Mouse (Mus musculus) limb, embryonic 12.5 days (tissue): Measurements from ENCODE around the gene Ppm1l. TPM values are rescaled to one million over a fixed set of nuclear protein-coding genes. Genes with fewer than 3 reads are reported as not detected.

ENCODE experiments used
- ATAC-seq: fragments of 200-750 bp; cut with Nextera tagmentation; 2 replicates; pipeline ENCODE4 v1.8.0; 2017; ENCODE audit warnings: low read depth, moderate TSS enrichment; ENCODE audit not compliant: insufficient number of reproducible peaks, insufficient read depth, low FRiP score, low TSS enrichment
- H3K27ac ChIP-seq: fragments of 300-500 bp; sonication (generic); 2 replicates; pipeline ENCODE4 v1.5.1; 2016; ENCODE audit warnings: mild to moderate bottlenecking, moderate library complexity
- H3K27me3 ChIP-seq: fragments of 300-500 bp; sonication (generic); 2 replicates; pipeline ENCODE4 v1.6.1; 2016; ENCODE audit warnings: mild to moderate bottlenecking, moderate library complexity
- H3K36me3 ChIP-seq: fragments of 300-500 bp; sonication (generic); 2 replicates; pipeline ENCODE4 v1.6.1; 2016; ENCODE audit warnings: mild to moderate bottlenecking, moderate library complexity
- H3K4me1 ChIP-seq: fragments of 300-500 bp; sonication (generic); replicated peaks from 2 replicates; pipeline ENCODE4 v1.6.1; 2016
- H3K4me2 ChIP-seq: fragments of 300-500 bp; sonication (generic); 2 replicates; pipeline ENCODE4 v1.6.1; 2016; ENCODE audit warnings: mild to moderate bottlenecking, moderate library complexity
- H3K4me3 ChIP-seq: fragments of 300-500 bp; sonication (generic); replicated peaks from 2 replicates; pipeline ENCODE4 v1.5.1; 2016; ENCODE audit warnings: mild to moderate bottlenecking
- H3K9ac ChIP-seq: fragments of 300-500 bp; sonication (generic); replicated peaks from 2 replicates; pipeline ENCODE4 v1.6.1; 2016; ENCODE audit warnings: mild to moderate bottlenecking, moderate library complexity
- H3K9me3 ChIP-seq: fragments of 300-500 bp; sonication (generic); 2 replicates; pipeline ENCODE4 v1.6.1; 2016; ENCODE audit warnings: mild to moderate bottlenecking, moderate library complexity
- WGBS: fragments of 180-500 bp; shearing (Covaris S2); methylation state at CpG from one replicate; pipeline ENCODE4 v1.1.7; 2016; 5-methylcytosine and 5-hydroxymethylcytosine counted together
- polyA plus RNA-seq: library from polyadenylated mRNA; unstranded; fragments of >200 nt; fragmentation: Nextera tagmentation; extraction: Ambion mirVana; gene quantifications from 2 replicates; pipeline ENCODE4 v1.2.1, GENCODE M21; 2016

Gene Ppm1l
- polyA plus RNA-seq, 1 experiment from 2014 or later, result 16.6 TPM

DNA sequence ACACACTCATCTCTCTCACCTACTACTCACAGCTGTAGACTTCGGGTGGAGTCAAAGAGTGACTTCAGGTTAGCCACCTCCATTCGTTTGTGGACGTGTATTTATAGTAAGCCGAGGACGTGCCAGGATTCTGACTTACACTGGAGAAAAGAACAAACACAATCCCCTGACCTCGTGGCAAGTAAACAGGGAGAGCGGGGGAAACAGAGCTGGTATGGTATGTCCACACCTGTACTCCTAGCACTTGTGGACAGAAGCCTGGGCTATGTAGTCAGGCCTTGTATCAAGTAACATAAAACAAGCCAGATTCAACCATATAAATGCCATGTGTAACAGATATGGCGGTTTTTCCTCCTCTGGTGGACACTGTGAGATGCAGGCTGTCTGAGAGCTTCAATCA, 20.4 kb upstream of the Ppm1l start:
- H3K9me3 ChIP-seq, result no peaks in the 10 kb centered on the region
- no peak overlapping the region for H3K4me3 ChIP-seq
- H3K4me2 ChIP-seq, result no peak overlapping the region
- no peaks in the 10 kb centered on the region for H3K4me1 ChIP-seq
- H3K27ac ChIP-seq, result no peak overlapping the region
- H3K36me3 ChIP-seq, result no peaks in the 10 kb centered on the region
- no peaks in the 10 kb centered on the region for H3K27me3 ChIP-seq
- no peak for ATAC-seq
- 79% methylated on average over 8 of the region's 8 CpGs for WGBS
- no peak overlapping the region for H3K9ac ChIP-seq

DNA sequence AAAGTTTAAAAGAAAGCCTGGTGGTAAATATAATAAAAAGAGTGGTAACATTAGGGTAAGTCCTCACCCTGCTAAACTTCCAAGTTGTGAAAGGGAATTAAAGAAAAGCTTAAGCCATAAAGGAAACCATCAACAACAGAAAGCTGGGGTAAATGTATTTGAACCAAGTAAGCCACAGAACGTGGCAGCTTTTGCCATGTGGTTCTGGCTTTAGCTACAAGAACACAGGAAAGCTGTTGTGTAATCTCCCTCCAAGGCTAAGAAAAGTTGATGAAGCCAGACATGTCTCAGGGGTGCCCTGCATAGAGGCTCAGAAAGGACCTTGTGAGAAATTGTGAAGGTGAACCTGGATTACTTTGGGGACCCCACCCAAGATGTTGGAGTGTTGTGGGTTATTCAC, 16.5 kb upstream of the Ppm1l start:
- H3K9ac ChIP-seq, result no peak overlapping the region
- 74% methylated on average over 1 of the region's 1 CpGs for WGBS
- no peak overlapping the region for H3K4me3 ChIP-seq
- no peak overlapping the region for H3K4me2 ChIP-seq
- H3K27me3 ChIP-seq, result no peaks in the 10 kb centered on the region
- H3K9me3 ChIP-seq, result no peaks in the 10 kb centered on the region
- H3K4me1 ChIP-seq, result no peaks in the 10 kb centered on the region
- H3K27ac ChIP-seq, result no peak overlapping the region
- no peak for ATAC-seq
- no peaks in the 10 kb centered on the region for H3K36me3 ChIP-seq

DNA sequence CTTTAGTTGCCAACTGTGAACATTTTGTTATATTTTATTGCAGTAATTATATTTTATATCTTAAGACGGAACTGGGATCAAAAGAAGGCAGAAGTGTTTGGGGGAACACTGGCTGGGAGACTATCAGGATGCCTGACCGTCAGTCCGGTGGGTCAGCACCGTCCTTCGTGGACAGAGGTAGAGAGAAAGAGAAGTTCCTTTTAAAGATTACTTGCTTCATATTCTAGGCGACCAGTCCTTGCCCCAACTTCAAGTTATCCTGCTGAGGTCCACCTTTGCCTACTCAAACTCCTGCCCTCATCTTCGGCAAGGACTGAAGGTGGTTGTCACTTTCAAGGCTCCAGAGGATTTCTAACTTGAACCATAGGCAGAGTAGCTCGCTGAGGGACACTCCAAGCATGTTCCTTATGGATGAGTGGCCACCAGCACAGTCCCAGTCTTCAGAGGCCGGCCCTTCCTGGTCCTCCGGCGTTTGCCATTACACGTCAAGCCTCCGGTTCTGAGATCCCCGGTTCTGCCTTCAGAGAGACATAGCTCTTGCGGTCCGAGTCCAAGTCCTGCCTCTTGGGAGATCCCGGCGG, 761 bp upstream of the Ppm1l start:
- Histone ChIP-seq H3K9ac (peak overlapping the region; percentile 85), H3K4me3 (peak overlapping the region; percentile 72), H3K36me3 (no peaks in the 10 kb centered on the region), H3K9me3 (no peaks in the 10 kb centered on the region), H3K27ac (peak overlapping the region; percentile 83), H3K4me2 (peak overlapping the region; percentile 76), H3K27me3 (no peaks in the 10 kb centered on the region), H3K4me1 (peaks cover 19% of the 10 kb centered on the region)
- peak; percentile 16; the same call in 1 of the 2 replicates for ATAC-seq
- WGBS, result 2% methylated on average over 18 of the region's 18 CpGs

DNA sequence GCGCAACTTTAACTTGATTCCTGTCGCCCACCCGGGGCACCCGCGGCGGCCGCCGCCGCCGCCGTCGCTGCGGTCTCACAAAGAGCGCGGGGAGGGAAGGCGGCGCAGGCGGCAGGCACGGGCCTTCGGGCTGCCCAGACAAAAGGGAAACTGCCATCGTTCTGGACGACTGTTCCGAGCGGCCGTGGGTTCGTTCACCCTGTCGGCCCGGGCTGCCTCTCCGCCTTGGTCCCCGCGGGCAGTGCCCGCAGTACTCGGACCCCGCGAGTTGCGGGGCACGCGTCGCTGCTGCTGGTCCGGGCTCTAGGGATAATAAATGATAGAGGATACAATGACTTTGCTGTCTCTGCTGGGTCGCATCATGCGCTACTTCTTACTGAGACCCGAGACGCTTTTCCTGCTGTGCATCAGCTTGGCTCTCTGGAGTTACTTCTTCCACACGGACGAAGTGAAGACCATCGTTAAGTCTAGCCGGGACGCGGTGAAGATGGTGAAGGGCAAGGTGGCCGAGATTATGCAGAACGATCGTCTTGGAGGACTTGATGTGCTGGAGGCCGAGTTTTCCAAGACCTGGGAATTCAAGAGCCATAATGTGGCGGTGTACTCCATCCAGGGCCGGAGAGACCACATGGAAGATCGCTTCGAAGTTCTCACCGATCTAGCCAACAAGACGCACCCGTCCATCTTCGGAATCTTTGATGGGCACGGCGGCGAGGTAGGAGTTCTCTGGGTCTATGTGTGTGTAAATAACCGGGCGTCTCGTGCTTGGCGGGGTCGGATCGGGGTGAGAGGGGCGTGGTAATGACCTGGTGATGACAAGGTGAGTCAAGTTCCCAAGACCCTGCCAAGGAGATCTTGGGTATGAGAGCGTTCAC, 827 bp downstream of the Ppm1l start:
- Histone ChIP-seq H3K4me2 (peak overlapping the region; percentile 76), H3K9me3 (no peaks in the 10 kb centered on the region), H3K36me3 (no peaks in the 10 kb centered on the region), H3K4me3 (peak overlapping the region; percentile 72), H3K9ac (peak overlapping the region; percentile 85), H3K27ac (peak overlapping the region; percentile 83), H3K27me3 (no peaks in the 10 kb centered on the region), H3K4me1 (peaks cover 19% of the 10 kb centered on the region)
- WGBS, result under 1% methylated on average over 71 of the region's 73 CpGs
- ATAC-seq, result peak; percentile 29

DNA sequence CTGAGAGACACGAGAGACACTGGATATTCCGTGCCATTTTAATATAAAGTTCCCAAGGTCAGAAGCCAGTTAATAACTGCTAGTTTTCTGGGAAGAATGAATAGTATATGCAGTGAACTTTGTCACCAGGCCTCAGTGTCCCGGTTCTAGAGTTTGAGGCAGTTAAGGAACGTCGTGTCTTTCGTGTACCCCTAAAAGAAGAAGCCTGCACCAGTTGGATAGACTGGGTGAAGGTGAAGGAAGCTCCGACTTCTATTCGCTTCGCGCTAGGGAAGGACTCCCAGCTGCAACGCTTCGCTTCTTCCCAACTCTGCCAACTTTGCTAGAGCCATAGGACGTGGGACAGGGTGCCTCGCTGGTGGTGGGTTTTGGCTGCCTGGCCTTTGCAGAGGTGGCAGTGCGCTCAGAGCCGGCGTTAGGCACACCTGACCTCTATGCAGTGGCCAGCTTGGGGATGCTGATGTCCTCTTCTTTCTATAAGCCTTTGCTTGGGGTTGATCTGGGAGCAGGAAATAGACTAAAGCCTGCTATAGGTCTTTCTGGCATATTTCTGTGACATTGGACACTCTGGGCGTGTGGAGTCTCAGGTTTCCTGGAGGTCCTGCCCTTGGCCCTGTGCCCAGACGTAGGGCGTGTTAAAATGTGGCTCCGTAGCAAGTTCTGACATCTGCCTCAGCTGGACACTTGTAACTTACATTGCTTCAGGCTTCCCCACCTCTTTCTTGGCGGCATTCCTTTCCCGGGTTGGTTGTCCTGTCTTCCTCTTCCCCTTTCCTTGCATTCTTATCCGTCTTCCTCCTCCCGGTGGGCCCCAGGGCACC, 1.7 kb downstream of the Ppm1l start:
- peak; percentile 16; the same call in 1 of the 2 replicates for ATAC-seq
- Histone ChIP-seq H3K4me2 (peak overlapping the region; percentile 76), H3K9me3 (no peaks in the 10 kb centered on the region), H3K9ac (peak overlapping the region; percentile 85), H3K4me3 (peak overlapping the region; percentile 72), H3K4me1 (peaks cover 19% of the 10 kb centered on the region), H3K27ac (peak overlapping the region; percentile 4; the same call in 1 of the 2 replicates), H3K27me3 (no peaks in the 10 kb centered on the region), H3K36me3 (no peaks in the 10 kb centered on the region)
- WGBS, result 8% methylated on average over 25 of the region's 25 CpGs

DNA sequence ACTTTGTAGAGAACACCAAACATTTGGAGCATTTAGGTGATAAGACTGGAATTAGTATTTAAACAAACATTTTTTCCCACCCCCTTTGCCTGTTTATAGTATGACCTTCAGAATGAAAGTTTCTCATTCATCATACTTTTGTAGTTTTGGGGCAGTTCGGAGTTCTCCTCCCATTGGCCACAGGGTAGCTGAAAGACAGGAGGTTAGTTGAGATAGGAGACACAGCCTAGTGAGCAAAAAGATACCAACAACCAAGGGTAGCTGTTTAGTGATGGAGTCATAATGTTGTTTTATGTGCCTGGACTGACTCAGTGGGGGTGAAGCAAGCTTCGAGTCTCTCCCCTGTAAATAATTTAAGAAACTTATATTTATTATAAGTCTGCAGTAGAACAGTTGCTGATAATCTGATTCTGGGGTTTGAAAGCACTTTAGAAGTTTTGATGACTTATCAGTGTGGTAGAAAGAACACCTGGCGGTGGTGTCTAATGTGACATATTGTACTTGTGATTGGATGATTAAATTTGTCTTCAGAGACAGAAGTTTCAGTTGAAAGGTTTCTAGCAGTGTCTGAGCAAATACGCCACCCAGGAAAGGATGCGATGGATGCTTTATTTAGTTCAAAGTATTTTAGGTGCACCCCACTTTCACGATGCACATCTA, 2.5 kb downstream of the Ppm1l start:
- no peaks in the 10 kb centered on the region for H3K36me3 ChIP-seq
- no peaks in the 10 kb centered on the region for H3K27me3 ChIP-seq
- peaks cover 19% of the 10 kb centered on the region for H3K4me1 ChIP-seq
- H3K9me3 ChIP-seq, result no peaks in the 10 kb centered on the region
- peak overlapping the region; percentile 72 for H3K4me3 ChIP-seq
- H3K9ac ChIP-seq, result 0 out of 2 replicates have a peak overlapping the region, but pooled peaks have one; percentile 85
- 77% methylated on average over 6 of the region's 6 CpGs for WGBS
- no peak overlapping the region for H3K27ac ChIP-seq
- H3K4me2 ChIP-seq, result peak overlapping the region; percentile 76
- ATAC-seq, result no peak

DNA sequence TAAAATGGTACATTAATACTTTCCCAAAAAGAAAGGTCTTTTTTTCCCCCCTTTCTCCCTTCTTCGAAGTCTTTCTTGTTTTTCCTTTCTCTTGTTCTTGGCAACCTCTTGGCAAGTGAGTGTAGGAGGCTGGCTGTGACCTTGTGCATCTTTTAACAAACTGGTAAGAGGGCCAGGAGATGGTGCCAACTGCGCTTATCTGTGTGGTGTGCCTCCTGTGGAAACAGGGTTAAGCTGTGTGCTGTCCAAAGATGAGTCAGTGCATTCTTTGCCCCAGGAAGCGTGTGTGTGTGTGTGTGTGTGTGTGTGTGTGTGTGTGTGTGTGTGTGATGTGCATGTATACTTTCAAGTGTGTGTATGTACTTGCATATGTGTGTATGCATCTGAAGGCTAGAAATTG, 7.3 kb downstream of the Ppm1l start:
- H3K4me2 ChIP-seq, result no peak overlapping the region
- H3K9ac ChIP-seq, result no peak overlapping the region
- 88% methylated on average over 3 of the region's 3 CpGs for WGBS
- 0 out of 2 replicates have a peak, but pooled peaks cover 5% of the 10 kb centered on the region for H3K36me3 ChIP-seq
- H3K9me3 ChIP-seq, result no peaks in the 10 kb centered on the region
- H3K4me1 ChIP-seq, result peaks cover 7% of the 10 kb centered on the region
- no peaks in the 10 kb centered on the region for H3K27me3 ChIP-seq
- H3K4me3 ChIP-seq, result no peak overlapping the region
- no peak overlapping the region for H3K27ac ChIP-seq
- no peak for ATAC-seq

DNA sequence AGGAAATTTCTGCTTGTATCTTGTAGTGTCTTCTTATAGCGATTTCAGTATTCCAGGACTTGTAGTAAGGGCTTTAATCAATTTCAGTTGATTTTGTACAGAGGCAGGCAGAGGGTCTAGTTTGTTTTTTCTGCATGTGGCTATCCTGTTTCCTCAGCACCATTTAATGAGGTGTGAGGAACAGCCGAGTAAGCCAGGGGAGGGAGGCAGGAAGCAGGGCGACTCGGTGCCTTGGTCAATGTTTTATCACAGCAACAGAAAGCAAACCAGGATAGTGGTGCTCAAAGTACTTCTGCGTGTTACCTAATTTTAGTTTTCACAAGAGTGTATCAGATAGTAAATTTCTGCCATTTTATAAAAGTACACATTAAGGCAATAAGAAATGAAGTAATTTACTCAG, 13.2 kb downstream of the Ppm1l start:
- no peak overlapping the region for H3K4me3 ChIP-seq
- ATAC-seq, result no peak
- H3K27me3 ChIP-seq, result no peaks in the 10 kb centered on the region
- 14% methylated on average over 5 of the region's 5 CpGs for WGBS
- no peak overlapping the region for H3K27ac ChIP-seq
- H3K36me3 ChIP-seq, result 0 out of 2 replicates have a peak, but pooled peaks cover 5% of the 10 kb centered on the region
- peaks cover 19% of the 10 kb centered on the region for H3K4me1 ChIP-seq
- no peaks in the 10 kb centered on the region for H3K9me3 ChIP-seq
- H3K9ac ChIP-seq, result no peak overlapping the region
- H3K4me2 ChIP-seq, result no peak overlapping the region; the same call in 1 of the 2 replicates

DNA sequence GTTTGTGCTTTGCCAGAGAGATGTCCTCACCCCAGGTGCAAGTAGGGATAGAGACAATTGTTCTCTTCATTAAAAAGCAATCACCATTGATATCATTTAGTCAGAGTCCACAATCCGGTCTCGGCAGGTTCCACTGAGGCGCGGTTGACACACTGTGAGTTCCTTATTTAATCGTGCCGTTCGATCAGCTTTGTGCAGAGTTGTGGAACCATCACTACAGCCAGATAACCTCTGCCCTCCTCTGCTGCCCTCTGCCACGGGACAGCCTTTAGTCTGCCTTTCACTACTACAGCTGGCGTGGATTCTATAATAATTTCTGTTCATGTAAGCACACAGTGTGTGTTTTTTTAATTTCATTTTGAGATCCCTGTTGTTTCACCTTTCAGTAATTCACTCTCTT, 17.2 kb downstream of the Ppm1l start:
- no peak for ATAC-seq
- Histone ChIP-seq H3K9ac (no peak overlapping the region), H3K4me2 (no peak overlapping the region), H3K9me3 (no peaks in the 10 kb centered on the region), H3K4me3 (no peak overlapping the region), H3K36me3 (no peaks in the 10 kb centered on the region), H3K4me1 (peaks cover 24% of the 10 kb centered on the region), H3K27ac (no peak overlapping the region), H3K27me3 (no peaks in the 10 kb centered on the region)
- WGBS, result 86% methylated on average over 9 of the region's 9 CpGs

DNA sequence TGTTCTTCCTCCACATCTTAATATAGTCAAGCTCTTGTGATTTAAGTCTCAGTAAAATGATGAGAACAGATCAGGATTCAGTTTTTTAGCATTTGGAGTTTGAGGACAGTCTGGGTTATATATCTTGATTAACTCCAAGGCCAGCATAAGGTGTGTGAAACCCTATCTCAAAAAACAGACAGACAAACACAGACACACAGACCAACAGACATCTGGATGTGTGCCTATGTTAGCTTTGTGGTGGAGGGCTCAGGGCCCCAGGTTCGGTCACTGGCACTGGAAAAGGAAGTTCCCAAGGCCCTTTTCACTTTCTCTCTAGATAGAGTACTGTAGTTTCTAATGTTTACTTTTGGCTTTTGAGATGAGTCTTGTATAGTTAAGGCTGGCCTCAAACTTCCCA, 23.8 kb downstream of the Ppm1l start:
- no peak overlapping the region for H3K4me2 ChIP-seq
- no peak overlapping the region for H3K9ac ChIP-seq
- peaks cover 25% of the 10 kb centered on the region for H3K4me1 ChIP-seq
- ATAC-seq, result no peak
- H3K36me3 ChIP-seq, result no peaks in the 10 kb centered on the region
- H3K27me3 ChIP-seq, result no peaks in the 10 kb centered on the region
- H3K27ac ChIP-seq, result no peak overlapping the region
- WGBS, result 85% methylated on average over 1 of the region's 1 CpGs
- no peaks in the 10 kb centered on the region for H3K9me3 ChIP-seq
- H3K4me3 ChIP-seq, result no peak overlapping the region
